Mouse (Mus musculus) adrenal gland, adult 2 months (tissue): Measurements from ENCODE around the gene Abcb9. TPM values are rescaled to one million over a fixed set of nuclear protein-coding genes. Genes with fewer than 3 reads are reported as not detected.

ENCODE experiments used
- DNase-seq: peaks from one replicate; pipeline ENCODE4 v3.0.0; 2021
- long read RNA-seq: library from polyadenylated mRNA; stranded (forward); transcript quantifications from one replicate; pipeline ENCODE4 v2.0.0, GENCODE M21; 2021
- polyA plus RNA-seq: library from polyadenylated mRNA; depleted of rRNA; stranded (reverse); fragments of >200 nt; gene quantifications from 2 replicates; pipeline ENCODE4 v1.2.3, GENCODE M21; 2012; rRNA removed
- total RNA-seq, 2 experiments: library from RNA; stranded (reverse); gene quantifications; 2 replicates each; pipeline ENCODE4 v1.2.3; 2021

Gene Abcb9
- total RNA-seq (10 to 100 TPM in 1 of 2 experiments, 1 to 10 TPM in 1; 9.9 to 16.0 TPM), polyA plus RNA-seq (14.8 and 15.4 TPM in 2 replicates)
- long read RNA-seq, transcript Abcb9-201 (12 exons, 3,661 nt) = major isoform, 15 of 20 reads
- long read RNA-seq, partial matches to known transcripts = 1 of 20 reads
- long read RNA-seq, other reads (novel, unspliced or antisense) = 1 of 20 reads

DNA sequence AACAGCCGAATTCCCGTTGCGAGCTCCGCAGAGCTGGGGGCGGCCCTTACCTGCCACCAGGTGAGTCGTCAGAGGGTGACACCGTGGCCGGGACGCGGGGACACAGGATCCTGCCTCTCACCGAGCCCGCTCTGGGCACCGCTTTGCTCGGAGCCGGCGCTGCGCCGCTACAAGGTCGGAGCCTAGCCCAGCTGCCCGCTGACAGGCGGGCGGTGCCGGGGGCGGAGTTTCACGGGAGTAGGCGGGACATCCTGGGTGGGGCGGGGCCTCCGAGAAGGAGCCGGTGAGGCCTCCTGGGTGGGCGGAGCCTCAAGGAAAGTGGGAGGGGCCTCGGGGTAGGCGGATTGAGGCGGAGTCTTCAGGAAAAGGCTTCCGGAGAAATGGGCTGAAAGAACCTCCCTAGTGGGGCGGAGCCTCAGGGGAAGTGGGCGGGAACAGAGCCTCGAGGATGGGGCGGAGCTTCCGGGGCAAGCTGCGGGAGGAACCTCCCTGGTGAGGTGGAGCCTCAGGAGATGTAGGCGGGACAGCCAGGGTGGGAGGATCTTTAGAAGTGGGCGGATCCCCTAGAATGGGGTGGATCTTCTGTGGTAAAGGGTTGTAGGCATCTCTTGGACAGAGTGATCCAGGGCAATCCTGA is at the start of gene Abcb9:
Gene Abcb9 (minus strand): TSS at position 203 of the 637 bp plus-strand sequence.
- peak; percentile 99 for DNase-seq

DNA sequence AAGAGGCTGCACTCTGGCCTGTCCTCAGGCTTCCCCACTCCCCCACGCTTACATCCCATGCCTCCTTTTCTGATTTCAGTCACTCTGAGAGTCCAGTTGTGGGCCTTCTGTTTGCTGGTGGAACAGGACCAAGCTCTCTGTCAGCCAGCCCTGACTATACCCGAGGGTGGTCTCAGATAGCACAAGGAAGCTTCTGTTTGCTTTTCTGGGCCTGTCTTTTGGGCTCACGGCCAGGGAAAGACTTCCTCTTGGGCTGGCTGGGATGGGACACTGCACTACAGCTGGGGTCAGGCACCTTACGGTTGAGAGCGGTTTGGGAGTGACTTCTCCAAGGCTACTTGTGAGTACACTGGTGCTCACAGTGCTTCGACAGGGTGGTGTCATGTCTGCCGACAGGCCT is 42.5 kb upstream of the Abcb9 start:
- no peak for DNase-seq

GRCm38 (mm10) chr5:124134261-124134660 is 38.7 kb upstream of the Abcb9 start:
- no peak for DNase-seq

DNA sequence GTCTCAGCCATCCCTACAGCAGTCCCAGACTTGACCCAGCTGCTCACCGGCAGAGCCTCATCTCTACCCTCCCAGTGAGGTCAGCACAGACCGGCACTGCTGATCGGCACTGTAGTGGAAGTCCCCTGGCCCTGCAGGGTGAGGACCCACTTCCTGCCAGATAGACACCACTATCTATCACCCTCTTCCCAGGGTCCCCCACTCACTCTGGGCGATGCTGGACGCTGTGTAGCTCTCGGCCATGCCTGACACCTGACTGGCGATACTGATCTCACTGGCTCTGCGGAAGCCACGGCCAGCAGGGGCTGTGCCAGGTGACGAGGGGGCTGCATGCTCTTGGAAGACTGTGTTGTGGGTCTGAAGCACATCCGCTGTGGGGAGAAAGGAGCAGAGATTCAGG is 29.5 kb upstream of the Abcb9 start:
- no peak for DNase-seq

DNA sequence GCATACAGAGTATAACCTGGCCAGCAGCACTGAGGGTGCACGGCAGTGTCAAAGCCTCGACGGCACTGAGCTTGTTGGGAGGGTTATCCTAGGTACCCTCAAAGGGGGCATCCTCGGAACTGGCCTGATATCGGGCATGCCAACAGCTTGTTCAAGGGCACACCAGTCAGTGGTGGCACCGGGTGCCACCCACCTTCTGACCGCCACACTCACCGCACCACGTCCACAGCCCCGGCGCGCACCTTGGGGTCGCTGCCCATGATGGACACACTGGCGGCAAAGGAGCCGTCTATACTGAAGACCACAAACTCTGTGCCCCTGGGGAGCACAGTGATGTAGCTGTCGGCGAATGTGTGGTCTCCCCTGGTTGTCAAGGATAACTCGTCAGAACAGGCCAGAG is 26.8 kb upstream of the Abcb9 start:
- DNase-seq = no peak

DNA sequence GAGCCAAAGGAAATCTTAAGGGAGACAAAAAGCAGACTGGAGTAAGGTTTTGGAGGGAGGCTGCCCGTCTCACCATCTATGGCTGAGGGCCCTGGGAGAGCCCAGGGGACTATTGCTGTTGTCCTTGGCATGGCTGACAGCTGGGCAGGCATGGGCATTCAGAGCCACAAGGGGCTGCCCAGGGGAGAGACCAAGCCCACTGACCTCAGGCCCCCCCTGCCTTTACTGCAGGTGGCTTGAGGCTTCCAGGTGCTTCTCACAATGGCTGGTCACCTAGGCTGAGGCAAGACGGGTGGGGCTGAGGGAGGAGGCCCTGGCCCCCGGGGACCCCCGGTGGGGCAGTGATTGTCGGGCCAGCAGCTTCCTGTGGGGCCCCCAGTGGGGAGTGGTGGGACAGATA is 23.6 kb upstream of the Abcb9 start:
- DNase-seq = no peak

DNA sequence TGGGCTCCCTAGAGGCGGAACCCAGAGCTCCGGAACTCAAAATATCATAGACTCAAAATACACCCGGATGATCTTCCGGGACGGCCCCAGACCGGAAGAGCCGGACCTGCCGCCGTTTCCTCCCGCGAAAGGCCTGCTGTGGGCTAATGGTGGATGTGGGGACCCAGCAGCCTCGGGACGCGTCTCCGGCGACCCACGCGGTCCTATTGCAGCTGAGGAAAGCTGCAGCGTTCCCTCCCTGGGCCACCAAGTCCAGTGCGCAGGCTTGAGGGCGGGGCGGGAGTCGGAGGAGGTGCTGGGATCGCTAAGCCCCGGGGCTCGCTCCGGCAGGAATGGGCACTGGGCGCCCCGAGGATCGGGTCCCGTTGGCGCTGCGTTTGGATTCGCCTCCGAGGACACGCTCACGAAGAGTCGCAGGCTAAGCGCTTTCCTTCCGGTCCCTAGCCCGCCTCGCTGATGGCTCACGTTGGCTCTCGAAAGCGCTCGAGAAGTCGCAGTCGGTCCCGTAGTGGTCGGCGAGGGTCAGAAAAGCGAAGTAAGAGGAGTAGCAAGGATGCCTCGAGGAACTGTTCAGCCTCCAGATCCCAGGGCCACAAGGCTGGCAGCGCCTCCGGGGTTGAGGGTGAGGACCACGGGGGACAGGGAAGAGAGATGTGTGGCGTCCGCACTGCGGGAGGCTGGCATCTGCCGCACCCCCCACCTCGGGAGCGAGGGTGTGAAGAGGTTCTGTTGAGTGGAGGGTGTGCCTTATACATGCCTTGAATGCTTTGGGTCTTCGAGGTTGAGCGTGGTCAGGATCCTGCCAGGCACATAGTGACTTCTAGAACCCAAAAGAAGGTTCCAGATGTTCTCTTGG is 20.6 kb upstream of the Abcb9 start, which contains the start of gene Arl6ip4:
Gene Arl6ip4 (plus strand): TSS at position 100 of the 856 bp plus-strand sequence.
- peak; percentile 83 for DNase-seq

- DNase-seq = no peak
These were observed 19.9 kb upstream of the Abcb9 start for GRCm38 (mm10) chr5:124115531-124115930.

DNA sequence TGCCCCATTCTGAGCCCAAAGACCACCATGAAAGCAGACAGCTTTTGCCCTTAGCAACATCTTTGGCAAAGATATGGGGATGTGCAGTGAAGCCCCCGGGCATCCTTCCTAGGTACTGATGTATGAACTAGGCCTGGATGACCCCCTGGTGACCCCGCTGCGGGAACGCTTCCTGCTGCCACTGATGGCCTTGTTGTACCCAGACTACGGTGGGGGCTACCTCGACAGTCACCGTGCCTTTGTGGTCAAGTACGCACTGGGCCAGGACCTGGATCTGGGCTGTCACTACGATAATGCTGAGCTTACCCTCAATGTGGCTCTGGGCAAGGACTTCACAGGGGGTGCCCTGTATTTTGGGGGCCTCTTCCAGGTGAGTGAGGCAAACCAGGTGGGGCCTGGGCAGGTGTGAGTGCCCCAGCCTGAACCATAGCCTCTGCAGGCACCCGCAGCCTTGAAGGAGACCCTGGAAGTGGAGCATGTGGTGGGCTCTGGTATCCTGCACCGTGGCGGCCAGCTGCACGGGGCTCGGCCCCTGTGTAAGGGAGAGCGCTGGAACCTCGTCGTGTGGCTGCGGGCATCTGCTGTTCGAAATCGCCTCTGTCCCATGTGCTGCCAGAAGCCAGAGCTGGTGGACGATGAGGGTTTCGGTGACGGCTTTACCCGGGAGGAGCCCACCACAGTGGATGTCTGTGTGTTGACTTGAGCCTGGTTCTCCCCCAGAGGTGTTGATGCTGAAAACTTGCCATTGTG is 18.9 kb upstream of the Abcb9 start:
- no peak for DNase-seq

- peak; percentile 88 for DNase-seq
These were observed 17.4 kb upstream of the Abcb9 start for GRCm38 (mm10) chr5:124113030-124113429.

GRCm38 (mm10) chr5:124112531-124112930 is 16.9 kb upstream of the Abcb9 start:
- DNase-seq = no peak

- DNase-seq = peak; percentile 96
These were observed 16.3 kb upstream of the Abcb9 start, which contains the start of gene Ogfod2 for GRCm38 (mm10) chr5:124111742-124112497. Gene Ogfod2, plus strand, starts transcription at chr5:124112297.

DNA sequence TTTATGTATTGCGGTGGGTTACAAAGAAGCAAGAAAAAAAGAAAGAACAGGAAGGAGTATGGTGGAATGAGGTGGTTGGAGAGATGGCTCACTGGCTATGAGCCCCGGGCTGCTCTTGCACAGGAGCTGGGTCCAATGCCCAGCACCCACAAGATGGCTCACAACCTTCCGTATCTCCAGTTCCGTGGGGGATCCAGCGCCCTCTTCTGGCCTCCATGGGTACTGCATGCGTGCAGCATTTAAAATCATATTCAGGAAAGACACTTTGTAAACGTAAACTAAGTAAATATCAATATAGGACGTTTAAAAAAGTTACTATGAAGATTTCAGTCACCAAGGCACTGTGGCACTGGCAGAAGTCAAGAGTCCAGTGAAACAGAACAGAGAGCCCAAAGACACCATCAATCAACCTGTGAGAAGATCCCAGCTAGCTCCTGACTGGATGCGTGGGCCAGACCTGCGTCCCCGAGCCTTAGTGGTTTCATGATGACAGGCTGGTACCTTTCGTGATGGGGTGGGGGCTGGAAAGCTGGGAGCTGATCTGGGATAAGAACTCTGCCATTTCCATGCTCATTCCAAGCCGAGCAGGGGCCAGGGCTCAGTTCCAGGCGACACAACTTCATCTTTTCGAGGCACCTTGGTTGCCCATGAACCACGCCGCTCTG is 15.6 kb upstream of the Abcb9 start:
- DNase-seq = no peak

- no peak for DNase-seq
These were observed 8.0 kb upstream of the Abcb9 start for GRCm38 (mm10) chr5:124103552-124103951.

DNA sequence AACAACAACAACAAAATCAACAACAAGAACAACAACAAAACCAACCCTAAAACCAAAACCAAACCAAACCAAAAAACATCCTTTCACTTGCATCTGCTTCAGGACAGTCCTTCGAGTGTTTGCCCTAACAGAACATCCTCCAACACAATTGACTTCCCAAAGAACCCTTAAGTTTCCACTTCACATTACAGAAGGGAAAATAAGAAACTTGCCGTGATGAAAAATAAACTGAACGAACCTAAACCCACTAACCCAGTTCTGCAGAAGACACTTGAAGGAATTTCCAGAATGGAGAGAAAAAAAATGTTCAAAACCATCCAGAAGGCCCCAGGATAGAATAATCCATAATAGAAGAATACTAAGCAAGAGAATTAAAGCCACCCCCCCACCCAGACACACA is 7.4 kb upstream of the Abcb9 start:
- no peak for DNase-seq

DNA sequence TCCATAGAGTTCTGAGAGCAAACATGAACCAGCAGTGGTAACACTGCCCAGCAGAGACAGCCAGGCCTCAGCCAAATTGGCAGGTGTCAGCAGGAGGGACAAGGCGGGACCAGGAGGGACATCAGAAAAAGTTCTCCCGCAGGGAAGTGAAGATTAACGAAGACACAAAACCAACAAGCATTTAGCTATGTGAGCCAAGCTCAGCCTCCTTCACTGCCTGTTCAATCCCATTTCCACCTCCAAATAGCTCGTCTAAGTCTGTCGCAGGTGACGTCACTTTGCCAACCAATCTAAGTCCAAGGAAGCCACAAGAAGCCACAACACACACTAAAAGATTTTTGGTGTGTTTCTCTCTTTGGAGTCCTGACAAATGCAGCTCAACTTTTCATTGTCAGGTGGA is 6.7 kb upstream of the Abcb9 start:
- no peak for DNase-seq

DNA sequence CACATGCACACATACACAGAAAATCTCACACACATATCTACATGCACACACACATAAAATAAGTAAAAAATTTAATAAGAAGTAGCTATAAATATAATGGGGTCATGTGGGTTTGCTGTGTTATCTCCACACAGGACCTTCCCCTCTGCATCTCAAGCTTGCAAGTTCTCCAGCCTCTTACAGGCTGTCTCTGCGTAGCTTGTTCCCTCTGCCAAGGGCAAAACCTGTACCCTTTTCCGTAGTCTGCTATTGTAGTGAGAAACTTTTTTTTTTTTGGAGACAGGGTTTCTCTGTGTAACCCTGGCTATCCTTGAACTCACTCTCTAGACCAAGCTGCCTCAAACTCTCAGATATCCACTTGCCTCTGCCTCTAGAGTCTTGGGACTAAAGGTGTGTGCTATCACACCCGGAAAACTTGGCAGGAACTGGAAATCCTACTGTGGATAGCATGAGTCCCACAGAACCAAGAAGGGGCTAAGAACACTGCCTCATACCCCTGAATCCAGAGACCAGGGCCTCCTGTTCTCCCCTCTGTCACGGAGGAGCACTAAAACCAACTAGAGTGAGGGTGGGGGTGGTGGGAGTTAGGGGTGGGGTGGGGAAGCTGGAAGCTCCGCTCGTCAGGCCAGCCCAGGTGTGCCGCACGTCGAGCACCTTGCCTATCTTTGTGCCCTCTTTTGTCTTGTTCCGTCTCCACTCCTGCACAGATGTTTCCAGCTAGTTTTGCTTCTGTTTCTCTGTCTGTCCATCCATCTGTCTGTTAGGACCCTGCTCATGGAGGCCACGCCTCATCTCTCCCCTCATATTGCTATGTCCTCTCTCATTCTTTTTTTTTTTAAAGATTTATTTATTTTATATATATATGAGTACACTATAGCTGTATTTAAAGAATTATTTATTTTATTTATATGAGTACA is 4.8 kb upstream of the Abcb9 start:
- DNase-seq = no peak

- DNase-seq = no peak
These were observed 3.3 kb upstream of the Abcb9 start for GRCm38 (mm10) chr5:124098923-124099322.

DNA sequence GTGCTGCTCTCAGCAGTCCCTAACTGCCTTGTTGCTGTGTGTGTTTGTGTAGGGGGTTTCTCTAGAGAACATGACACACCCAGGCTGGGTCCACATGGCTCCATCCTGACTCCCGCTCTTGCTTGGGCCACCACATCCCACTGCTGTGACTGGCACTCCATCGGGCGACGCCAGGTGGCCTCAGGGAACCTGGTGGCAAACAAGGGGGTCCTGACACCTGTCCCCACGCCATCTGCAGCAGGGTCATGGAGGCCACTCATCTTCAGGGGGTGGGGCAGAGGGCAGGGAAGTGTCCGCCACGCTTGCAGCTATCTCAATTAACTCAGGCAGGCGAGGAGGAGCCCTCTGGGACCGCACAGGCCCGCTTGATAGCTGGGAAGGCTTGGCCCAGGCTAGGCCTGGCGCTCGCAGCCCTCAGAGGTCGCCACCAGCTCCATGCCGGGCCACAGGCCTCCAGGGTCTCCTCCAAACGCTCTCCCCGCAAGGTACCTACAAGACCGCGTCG is 469 bp downstream of the Abcb9 start:
- DNase-seq = no peak
